Mouse (Mus musculus) naive thymus-derived CD4-positive, alpha-beta T cell, adult 2 months (primary cell): ENCODE results near the gene Ppp1r17.

Source experiments
- DNase-seq: peaks from one replicate; pipeline ENCODE4 v3.0.0-alpha.2; 2011; ENCODE audit warnings: low read depth

Ppp1r17 gene

GRCm38 (mm10) chr6:56017291-56017994, at the start of gene Ppp1r17:
TSS of gene Ppp1r17 (plus strand) at chr6:56017497.
- no peak for DNase-seq

GRCm38 (mm10) chr6:55972998-55973397, 44.3 kb upstream of the Ppp1r17 start:
- DNase-seq: no peak

- DNase-seq: no peak
Observed at GRCm38 (mm10) chr6:55979766-55980165, 37.5 kb upstream of the Ppp1r17 start.

- DNase-seq: no peak
Observed at GRCm38 (mm10) chr6:56008711-56009110, 8.6 kb upstream of the Ppp1r17 start.

GRCm38 (mm10) chr6:56012384-56012783, 4.9 kb upstream of the Ppp1r17 start:
- DNase-seq: no peak

- no peak for DNase-seq
Observed at GRCm38 (mm10) chr6:56019632-56020031, 2.3 kb downstream of the Ppp1r17 start.

GRCm38 (mm10) chr6:56025533-56025932, 8.2 kb downstream of the Ppp1r17 start:
- no peak for DNase-seq

GRCm38 (mm10) chr6:56027318-56027717, 10.0 kb downstream of the Ppp1r17 start:
- DNase-seq: no peak

- DNase-seq: no peak
Observed at GRCm38 (mm10) chr6:56027966-56028365, 10.7 kb downstream of the Ppp1r17 start.

GRCm38 (mm10) chr6:56029986-56030385, 12.7 kb downstream of the Ppp1r17 start:
- DNase-seq: no peak

- no peak for DNase-seq
Observed at GRCm38 (mm10) chr6:56032231-56032630, 14.9 kb downstream of the Ppp1r17 start.

- DNase-seq: no peak
Observed at GRCm38 (mm10) chr6:56035054-56035453, 17.8 kb downstream of the Ppp1r17 start.

- no peak for DNase-seq
Observed at GRCm38 (mm10) chr6:56039476-56040055, 22.3 kb downstream of the Ppp1r17 start.

GRCm38 (mm10) chr6:56044270-56044669, 27.0 kb downstream of the Ppp1r17 start:
- DNase-seq: no peak

- no peak for DNase-seq
Observed at GRCm38 (mm10) chr6:56044716-56045115, 27.4 kb downstream of the Ppp1r17 start.

- no peak for DNase-seq
Observed at GRCm38 (mm10) chr6:56048580-56048979, 31.3 kb downstream of the Ppp1r17 start.

- DNase-seq: no peak
Observed at GRCm38 (mm10) chr6:56049104-56049503, 31.8 kb downstream of the Ppp1r17 start.

- DNase-seq: no peak
Observed at GRCm38 (mm10) chr6:56063736-56064135, 46.4 kb downstream of the Ppp1r17 start.

GRCm38 (mm10) chr6:56066632-56067282, 49.5 kb downstream of the Ppp1r17 start:
- no peak for DNase-seq

- no peak for DNase-seq
Observed at GRCm38 (mm10) chr6:56068516-56068915, 51.2 kb downstream of the Ppp1r17 start.

- no peak for DNase-seq
Observed at GRCm38 (mm10) chr6:56076378-56076805, 59.1 kb downstream of the Ppp1r17 start.
